Mouse (Mus musculus) layer of hippocampus, postnatal 36 days (tissue): ENCODE data around the gene Map3k7cl. TPM values are rescaled to one million over a fixed set of nuclear protein-coding genes. Genes with fewer than 3 reads are reported as not detected.

Source experiments
- DNase-seq, 2 experiments: peaks; one replicate each; pipeline ENCODE4 v3.0.0; 2022
- total RNA-seq, 2 experiments: library from RNA; stranded (reverse); gene quantifications; 2 replicates each; pipeline ENCODE4 v1.2.3; 2021

Map3k7cl gene
- total RNA-seq, 2 experiments from 2014 or later: 0.27 to 0.83 TPM

DNA sequence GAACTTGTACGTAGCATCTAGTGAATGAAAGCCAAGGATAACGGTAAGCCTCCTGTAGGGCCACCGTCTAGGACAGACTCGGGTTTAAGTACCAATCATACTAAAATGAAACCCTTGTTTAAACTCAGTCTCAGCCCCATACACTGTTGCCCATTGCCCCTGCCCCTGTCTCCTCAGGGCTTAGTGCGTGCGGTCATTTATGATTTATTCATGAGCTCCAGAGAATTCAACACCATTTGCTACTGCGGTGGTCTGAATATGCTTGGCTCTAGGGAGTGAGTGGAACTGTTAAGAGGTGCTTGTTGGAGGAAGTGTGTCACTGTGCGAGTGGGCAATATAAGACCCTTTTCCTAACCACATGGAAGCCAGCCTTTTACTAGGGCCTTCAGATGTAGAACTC lies 34.7 kb downstream of the Map3k7cl start:
- DNase-seq: no peak

DNA sequence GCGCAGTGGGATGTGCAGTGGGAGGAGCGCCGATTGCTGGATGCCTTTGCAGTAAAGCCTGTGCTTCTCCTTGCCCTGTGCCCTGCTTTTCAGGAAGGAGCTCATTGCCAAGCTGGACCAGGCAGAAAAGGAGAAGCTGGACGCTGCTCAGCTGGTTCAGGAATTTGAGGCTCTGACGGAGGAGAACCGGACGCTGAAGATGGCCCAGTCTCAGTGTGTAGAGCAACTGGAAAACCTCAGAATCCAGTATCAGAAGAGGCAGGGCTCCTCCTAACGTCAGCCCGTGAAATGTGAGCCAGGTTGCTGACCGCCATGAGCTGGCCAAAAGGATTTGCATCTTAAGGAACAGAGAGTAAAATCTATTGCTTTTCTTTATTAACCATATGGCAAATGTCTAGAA lies 41.0 kb downstream of the Map3k7cl start:
- no peak for DNase-seq

DNA sequence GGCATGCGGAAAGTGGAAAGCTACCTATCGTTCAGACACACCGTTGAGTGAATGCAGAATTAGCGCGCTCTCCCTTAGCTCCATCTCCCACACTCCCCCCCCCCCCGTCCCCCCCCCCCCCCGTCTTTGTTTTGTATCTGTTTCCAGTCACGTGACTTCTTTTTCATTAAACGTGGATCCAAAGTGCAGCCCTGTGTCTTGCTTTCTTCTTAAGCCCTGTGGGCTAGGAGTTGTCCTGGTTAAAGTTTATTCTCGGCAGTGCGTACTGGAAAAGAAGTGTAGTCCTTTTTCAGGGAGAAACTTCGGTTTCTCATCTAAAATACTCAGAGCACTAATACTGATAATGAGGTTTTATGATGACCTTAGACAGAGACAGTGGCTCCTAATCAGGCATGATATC lies 42.0 kb downstream of the Map3k7cl start:
- no peak for DNase-seq

DNA sequence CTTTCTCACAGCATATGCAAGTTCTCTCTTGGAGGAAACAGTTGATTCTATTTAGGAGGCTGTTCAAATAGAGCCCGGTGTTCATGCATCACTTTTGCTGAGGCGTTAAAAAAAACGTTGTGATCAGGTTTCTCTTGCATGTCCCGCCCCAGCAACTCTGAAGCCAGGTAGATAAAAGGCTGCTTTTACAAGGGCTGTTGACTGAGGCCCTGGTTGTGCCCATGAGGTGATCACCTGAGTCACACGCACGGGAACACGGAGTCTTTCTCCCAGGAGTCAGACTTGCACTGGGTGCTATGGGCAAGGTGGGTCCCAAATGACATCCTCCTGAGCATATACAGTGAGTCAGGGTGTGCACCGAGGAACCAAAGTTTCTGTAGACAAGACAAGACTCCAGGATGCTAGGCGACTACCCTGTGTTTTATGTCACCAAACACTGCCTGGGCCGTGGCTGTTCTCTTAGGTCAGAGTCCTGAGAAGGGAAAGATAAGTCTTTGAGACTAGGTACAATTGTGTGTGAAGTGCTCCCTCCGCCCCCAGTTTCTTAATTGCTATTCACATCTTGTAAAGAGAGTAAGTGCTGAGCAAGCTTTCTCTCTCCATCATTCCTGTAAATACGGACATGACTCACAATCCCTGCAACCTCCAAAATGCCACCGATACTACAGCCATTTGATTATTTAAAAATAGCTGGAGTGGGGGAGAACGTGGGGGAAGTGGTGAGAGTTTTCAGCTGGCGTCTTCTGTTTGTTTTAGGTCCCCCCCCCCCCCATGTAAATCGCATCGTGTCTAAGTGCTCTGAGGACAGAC lies 49.8 kb downstream of the Map3k7cl start:
- DNase-seq: no peak

GRCm38 (mm10) chr16:87604002-87604401 lies 50.9 kb downstream of the Map3k7cl start:
- DNase-seq: no peak

- no peak for DNase-seq
Observed at GRCm38 (mm10) chr16:87604883-87605282, 51.8 kb downstream of the Map3k7cl start.

DNA sequence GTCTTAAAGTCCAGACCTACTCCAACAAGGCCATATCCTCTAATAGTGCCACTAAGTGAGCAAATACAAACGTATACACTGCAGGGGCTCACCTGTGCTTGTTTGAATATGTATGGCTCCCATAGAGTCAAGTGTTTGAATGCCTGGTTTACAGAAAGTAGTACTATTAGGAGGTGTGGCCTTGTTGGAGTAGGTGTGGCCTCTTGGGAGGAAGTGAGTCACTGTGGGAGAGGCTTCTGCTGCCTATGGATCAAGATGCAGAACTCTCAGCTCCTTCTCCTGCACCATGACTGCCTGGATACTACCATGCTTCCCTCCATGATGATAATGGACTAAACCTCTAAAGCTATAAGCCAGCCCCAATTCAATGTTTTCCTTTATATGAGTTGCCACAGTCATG lies 54.3 kb downstream of the Map3k7cl start:
- DNase-seq: no peak

DNA sequence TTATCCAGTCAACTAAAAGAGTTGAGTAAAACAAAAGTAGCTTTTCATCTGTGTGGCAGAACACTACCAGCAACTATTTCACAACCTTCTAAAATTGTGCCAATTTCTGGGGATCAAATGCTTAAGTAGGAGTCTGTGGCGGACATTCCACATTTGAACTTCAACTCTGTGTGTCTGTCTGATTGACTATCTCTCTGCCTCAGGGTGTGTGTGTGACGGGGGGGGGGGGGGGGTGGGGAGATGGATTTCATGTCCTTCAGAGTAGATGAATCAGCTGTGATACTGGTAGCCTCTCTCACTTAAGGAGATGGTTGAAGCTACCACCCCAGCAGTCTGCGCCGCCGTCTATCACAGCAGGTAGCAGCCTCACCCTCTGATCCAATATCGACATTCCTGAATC lies 54.8 kb downstream of the Map3k7cl start:
- DNase-seq: no peak

- DNase-seq: no peak
Observed at GRCm38 (mm10) chr16:87610142-87610541, 57.0 kb downstream of the Map3k7cl start.

DNA sequence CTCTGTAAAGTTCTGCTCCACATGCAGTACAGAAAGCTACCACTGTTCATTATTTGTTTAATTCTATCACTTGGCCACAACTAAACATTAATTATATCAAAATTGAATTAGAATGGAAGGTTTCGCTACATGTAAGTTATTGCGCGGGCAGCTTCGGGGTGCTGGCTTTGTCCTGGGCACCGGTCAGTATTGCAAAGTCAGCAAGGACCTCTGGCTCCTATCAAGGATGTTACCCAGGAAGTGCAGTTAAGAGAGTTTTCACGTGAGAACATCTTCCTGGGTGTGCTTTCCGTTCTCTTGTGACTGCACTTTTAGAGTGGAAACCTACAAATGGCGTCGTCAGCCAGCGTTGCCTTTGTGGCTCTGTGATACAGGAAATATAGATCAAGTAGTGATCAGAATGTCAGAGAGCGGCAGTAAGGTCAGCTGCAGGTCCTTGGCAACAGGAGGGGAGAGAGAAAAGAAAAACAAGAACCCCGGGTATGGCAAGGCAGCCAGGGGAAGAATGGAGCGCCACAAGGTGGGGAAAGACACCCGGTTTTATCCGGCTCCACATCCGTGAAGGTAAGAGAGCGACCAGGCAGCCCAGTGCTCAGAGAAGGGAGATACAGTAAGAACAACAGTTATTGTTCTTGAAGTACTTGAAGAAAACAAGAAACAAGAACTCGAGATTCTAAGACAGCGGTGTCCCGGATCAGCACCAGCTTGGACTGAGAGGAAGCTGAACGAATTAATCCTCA lies 57.6 kb downstream of the Map3k7cl start:
- DNase-seq: no peak

DNA sequence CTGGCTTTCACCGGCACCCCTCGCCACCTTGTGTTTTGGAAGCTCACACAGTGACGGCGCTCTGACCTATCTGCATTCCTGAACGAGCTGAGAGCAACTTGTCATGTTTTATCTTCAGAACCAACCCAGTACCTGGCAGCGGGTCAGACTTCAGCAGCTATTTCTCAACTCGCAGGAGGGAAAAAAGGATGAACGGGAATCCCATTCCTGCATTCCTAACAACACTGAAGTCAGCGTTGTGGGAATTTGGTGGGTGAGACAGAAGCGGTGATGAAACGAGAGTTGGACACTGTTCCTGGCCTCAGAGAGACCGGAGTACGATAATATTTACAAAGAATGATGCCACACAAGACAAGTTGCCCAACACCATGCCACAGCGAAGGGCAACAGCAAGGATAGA lies 58.3 kb downstream of the Map3k7cl start:
- no peak for DNase-seq

DNA sequence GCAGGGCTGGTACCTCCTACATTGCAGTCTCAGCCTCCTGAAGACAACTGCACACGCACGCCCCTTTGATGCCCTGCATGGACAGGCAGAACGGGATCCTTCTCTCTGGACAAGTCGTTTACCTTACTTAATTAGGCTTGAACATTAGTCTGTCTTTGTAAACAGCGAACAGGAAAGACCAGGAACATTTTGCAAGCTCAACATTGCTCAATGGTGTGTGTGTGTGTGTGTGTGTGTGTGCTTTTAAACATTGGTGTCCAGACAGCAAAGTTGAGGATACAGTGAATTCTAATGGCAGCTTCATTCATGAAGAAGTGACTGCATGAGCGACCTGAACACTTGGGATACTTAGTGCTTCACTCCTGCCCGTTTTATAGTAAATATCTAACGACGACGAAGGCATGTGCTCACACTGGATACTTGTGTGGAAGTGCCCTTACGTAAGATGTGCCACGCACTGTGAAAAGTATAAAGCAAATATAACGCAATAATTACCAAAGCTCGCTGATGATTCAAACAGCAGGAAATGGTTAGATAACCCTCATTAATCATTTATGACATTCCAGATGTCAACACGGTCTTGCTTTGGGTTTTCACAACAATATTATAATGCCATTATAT lies 59.2 kb downstream of the Map3k7cl start:
- no peak for DNase-seq

- no peak for DNase-seq
Observed at GRCm38 (mm10) chr16:87617377-87617776, 64.2 kb downstream of the Map3k7cl start.

- no peak for DNase-seq
Observed at GRCm38 (mm10) chr16:87621246-87621645, 68.1 kb downstream of the Map3k7cl start.

GRCm38 (mm10) chr16:87623881-87624280 lies 70.8 kb downstream of the Map3k7cl start:
- DNase-seq: no peak

- DNase-seq: no peak
Observed at GRCm38 (mm10) chr16:87624937-87625336, 71.8 kb downstream of the Map3k7cl start.

DNA sequence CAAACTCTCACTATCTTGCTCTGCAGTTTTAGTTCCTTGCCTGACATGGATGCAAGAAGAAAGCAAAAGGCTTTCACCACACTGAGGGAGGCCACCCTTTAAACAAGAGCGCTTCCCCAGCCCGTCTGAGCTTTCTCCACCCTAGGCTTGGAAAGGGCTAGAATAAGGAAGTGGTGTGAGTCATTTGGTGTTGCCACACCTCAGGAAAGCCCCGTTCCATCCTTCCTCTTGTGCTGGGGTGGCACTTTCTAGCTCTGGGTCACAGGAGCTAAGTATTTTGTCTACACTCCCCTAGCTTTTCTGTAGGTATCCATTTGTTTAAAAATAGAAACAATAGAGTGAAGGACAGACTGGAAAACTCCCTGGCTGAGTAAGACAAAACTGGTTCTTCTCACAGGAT lies 72.2 kb downstream of the Map3k7cl start:
- DNase-seq: no peak

- DNase-seq: no peak
Observed at GRCm38 (mm10) chr16:87625816-87626215, 72.7 kb downstream of the Map3k7cl start.

DNA sequence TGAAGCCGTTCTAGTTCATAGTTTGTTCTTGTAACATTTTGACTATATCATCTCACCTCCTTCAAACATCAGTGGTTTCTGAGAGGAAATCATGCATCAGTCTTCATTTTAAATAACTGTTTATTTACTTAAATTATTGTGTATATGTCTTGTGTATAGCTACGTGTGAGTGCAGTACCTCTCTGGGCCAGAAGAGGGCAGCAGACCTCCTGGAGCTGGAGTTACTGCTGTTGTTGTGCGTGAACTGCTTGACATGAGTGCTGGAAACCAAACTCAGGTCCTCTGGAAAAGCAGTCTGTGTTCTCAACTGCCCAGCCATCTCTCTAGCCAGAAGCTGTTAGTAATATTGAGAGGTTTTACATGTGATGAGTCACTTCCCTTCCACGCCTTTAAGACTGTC lies 73.6 kb downstream of the Map3k7cl start:
- no peak for DNase-seq

- no peak for DNase-seq
Observed at GRCm38 (mm10) chr16:87634709-87635108, 81.6 kb downstream of the Map3k7cl start.

DNA sequence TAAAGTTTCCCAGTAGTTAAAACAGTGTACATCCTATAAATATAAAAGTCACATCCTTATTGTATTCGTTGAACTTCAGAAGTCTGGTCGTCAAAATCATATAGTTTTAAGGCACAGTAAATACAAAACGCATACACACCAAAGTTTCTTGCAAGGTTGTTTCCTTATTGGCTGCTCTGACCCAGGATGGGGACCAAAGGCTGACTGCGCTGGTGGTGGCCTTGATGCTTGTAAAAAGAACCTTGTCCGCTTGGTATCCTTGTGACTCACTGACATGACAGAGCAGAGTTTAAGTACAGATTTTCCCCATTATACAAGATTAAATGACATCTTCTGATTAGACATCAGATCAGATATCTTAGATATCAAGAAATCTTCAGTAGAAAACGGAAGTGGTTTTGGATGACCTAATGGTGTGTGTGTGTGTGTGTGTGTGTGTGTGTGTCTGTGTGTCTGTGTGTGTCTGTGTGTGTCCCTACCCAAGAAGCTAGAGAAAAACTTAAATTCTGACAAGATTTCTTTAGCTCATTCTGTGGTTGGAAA lies 82.2 kb downstream of the Map3k7cl start:
- no peak for DNase-seq

DNA sequence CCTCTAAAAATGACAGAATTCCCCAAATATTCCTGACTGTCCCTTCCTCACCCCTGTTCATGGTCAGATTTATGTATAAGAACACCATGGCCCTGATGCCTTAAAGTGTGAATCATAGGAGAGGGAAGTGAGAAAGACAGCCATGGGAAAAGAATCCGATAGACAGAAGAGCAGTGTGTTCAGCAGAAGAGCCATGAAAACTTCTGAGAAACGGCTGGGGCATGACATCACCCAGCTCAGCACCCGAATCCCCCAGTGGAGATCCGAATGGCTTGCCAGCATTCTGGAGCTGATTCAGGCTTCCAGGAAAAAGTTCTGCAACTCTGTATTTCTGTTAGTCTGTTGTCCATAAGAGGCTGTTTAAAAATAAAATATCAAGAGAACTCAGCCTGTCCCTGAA lies 82.7 kb downstream of the Map3k7cl start:
- no peak for DNase-seq

- DNase-seq: no peak
Observed at GRCm38 (mm10) chr16:87638098-87638497, 85.0 kb downstream of the Map3k7cl start.
